Mouse (Mus musculus) testis, postnatal 10 days (tissue): ENCODE results near the gene Ube2r2.

Source experiments
- DNase-seq: peaks from one replicate; pipeline ENCODE4 v3.0.0; 2021; ENCODE audit warnings: low spot score

The Ube2r2 gene

GRCm38 (mm10) chr4:41118706-41119292 is 16.7 kb upstream of the Ube2r2 start:
- peak; percentile 83 for DNase-seq

DNA sequence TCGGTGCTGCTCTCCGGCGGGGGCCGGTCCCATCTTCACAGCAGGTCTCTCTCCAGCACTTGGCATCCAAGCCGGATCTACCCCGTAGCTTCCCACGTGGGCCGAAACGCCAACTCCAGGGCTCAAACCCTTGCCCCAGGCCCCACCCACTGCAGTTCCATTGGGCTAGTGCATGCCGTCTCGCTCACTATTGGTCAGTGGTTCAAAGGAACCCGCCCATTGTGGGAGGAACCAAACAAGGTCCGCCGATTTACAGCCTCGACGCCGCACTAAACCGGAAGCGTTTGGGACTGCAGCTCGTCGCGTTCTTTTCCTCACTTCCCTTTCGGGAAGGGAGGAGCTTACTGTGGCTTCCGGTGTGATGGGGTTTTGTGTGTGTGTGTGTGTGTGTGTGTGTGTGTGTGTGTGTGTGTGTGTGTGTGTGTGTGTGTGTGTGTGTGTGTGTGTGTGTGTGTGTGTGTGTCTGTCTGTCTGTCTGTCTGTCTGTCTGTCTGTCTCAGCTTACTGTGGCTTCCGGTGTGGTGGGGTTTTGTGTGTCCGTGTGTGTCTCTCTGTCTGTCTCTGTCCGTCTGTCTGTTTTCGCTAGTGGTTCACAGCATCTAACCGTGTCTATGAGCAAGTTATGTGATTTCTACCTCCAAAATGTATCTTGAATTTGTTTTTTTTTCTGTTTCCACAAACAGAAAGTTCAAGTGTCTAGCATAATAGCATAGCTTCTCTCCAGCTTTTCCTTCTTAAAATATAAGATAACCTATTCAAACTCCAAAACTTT is 11.2 kb upstream of the Ube2r2 start, which contains the start of gene Nol6:
Gene Nol6, minus strand, starts transcription at position 276 of the 772 bp plus-strand sequence.
- DNase-seq = peak; percentile 97

DNA sequence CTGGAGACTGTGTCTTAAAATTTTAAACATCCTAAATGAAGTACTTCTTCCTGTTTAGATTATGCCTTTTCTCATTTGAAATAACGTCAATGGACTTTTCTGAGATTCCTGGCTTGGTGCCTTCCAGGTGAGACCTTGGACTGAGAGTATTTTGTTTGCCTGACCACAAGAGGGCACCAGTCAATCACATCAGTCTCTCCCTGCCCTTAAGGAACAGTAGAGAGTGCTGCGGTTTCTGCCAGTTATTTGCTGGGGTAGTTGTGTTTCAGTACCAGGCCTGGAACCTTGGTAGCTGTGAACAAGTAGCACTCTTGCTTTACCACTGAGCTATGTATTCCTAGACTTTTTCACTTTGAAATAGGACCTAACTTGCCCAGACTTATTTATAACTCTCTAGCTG is 6.1 kb upstream of the Ube2r2 start:
- peak; percentile 63 for DNase-seq

GRCm38 (mm10) chr4:41129836-41130235 is 5.7 kb upstream of the Ube2r2 start:
- no peak for DNase-seq

DNA sequence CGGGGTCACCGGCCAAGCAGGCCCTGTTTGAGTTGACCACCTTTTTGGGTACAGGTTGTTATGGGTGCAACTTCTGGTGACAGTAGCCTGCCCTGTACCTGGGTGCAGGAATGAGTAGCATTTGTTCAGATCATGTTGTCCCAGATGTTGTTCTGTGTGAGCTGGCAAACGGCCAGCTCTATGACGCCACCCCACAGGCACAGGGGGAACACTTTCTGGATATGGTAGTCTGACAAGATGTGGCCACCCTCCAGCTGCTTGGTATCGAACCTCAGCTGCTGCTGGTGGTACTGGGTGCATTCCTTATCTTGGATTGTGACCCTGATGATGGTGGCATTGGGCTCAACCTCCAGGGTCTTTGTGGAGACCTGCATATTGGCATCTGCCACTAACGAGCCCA is 3.1 kb upstream of the Ube2r2 start:
- DNase-seq = no peak

- DNase-seq = no peak
Measured at GRCm38 (mm10) chr4:41133529-41134291, 1.8 kb upstream of the Ube2r2 start.

DNA sequence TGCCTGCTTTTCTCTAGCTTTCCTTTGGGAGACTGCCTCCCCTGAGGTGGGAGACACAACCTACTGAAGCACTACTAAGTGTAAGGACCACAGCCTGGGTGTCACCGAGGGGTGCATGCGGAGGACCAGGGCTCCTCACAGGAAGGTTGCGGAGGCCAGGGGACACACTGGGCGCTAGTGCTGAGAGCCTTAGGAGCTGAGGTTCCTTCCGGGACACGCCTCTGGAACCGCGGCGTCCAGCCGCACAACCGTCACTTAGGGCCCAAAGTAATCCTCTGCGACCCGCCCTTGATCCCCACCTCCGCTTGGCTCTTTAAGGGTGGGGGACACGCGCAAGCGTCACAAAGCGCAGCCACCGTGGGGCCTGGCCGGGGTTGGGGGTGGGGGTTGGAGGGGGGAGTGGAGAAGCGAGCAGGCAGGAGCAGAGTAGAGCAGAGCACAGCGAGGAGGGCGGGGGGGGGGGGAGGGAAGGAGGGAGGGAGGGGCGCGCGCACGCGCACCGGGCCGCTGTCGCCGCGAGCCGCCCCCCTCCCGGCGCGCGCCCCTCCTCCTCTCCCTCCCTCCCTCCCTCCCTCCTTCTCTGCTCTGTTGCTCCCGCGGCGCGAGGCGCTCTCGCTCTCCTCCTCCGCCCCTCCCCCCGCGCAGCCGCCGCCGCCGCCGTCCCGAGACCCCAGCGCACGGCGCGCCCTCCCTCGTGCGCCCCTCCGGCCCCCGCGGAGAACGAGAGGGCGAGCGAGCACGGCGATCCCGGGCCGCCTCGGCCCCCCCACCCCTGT is 420 bp upstream of the Ube2r2 start:
- DNase-seq = peak; percentile 91

DNA sequence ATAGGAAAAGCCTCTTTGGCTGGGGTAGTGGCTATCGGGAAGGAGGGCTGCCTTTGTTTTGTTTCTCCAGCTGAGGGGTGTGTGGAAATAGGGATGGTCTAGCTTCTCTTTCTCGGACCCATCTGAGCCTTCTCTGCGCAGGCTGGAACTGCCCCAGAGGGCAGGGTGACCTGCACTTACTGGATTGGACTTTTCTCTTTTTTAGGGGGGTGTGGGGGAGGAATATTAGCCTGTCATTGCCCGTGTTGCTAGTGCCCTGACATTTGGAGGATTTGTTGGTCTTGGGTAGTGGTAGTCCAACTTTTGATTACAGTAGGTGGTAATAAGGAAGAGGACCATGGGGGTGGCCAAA is 887 bp downstream of the Ube2r2 start:
- peak; percentile 53 for DNase-seq

DNA sequence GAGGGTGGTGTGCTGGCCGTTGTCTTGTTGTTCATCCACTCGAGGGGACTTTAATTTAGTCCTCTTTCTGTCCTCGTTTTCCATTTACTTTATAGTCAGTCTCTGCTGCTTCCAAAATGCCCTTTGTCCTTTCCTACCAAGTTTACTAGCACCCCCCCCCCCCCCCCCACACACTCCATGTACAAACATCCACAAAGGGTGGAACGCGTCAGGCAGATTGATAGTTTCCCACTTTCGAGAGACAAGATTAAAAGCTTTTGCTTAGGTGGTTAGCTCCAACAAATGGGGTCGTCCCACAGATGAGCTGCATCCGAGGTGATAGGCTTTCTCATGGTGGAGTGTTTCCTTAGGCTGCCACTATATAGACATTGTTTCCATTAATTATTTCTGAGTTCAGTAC is 1.3 kb downstream of the Ube2r2 start:
- no peak for DNase-seq

- no peak for DNase-seq
Measured at GRCm38 (mm10) chr4:41140174-41140875, 4.8 kb downstream of the Ube2r2 start.

DNA sequence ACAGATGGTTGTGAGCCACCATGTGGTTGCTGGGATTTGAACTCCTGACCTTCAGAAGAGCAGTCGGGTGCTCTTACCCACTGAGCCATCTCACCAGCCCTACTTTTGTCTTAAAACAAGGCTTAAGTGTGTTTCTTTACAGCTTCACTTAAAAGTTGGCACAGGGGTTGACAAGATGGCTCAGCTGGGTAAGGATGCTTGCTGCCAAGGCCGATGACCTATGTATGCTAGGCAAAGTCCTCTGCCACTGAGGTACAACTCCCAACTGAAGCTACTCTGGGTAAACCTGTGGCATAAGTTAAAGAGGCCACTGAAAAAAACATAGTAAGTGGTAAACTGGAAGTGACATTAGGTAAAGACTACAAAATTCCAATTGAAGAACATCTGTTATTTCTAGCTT is 7.1 kb downstream of the Ube2r2 start:
- no peak for DNase-seq

- no peak for DNase-seq
Measured at GRCm38 (mm10) chr4:41149891-41150290, 14.3 kb downstream of the Ube2r2 start.

DNA sequence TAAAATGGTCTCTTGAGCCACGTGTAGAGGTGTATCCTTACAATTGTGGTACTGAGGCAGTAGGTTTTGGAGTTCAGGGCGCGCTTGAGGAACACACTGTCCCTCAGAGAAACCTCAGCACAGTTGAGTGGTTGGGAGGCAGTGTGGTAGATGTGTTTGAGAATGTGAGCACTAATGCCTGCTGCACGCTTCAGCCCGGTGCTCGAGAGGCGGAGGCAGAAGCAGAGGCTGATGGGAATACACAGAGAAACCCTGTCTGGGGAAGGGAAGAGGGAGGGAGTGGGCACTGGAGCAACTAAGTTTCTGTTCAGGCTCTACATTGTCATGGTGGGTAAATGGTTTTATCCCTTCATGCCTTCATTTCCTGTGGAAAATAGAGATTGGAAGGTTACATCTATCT is 15.6 kb downstream of the Ube2r2 start:
- no peak for DNase-seq

DNA sequence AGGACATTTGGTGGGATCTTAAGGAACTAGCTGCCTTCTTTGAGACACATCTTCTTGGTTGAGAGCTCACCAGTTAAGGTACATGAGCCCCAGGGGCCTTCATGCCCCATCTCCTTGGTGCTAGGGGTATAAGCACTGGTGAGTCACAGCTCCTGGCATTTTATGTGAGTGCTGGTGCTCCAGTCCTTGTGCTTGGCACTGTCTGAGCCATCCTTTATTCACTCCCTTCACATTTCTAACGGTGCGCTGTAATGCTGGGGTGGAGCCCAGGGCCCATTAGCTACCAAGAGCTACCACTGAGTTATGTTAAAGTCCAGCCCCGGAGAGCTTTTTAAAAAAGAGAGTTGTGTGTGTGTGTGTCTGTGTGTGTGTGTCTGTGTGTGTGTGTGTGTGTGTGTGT is 17.6 kb downstream of the Ube2r2 start:
- DNase-seq = no peak

- no peak for DNase-seq
Measured at GRCm38 (mm10) chr4:41156961-41157360, 21.4 kb downstream of the Ube2r2 start.

DNA sequence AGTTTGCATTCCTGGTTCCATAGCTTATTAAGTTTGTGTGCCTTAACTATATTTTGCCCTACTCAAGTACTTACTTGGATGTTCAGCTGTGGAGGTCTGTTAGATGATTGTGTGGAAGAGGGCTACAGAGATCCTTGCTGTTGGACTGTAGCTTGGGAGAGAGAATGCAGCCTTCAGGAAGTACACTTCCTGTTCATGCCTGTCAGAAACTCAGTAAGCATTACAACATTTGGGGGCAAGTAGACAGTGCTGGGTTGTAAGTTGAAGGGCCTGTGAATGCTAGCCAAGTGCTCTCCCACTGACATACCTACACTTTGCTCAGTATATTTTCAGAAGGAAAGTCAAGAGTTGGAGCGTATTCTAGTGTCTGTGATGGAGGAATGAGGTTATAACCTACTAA is 22.7 kb downstream of the Ube2r2 start:
- no peak for DNase-seq

GRCm38 (mm10) chr4:41161232-41161631 is 25.7 kb downstream of the Ube2r2 start:
- no peak for DNase-seq

GRCm38 (mm10) chr4:41164974-41165373 is 29.4 kb downstream of the Ube2r2 start:
- DNase-seq = no peak

DNA sequence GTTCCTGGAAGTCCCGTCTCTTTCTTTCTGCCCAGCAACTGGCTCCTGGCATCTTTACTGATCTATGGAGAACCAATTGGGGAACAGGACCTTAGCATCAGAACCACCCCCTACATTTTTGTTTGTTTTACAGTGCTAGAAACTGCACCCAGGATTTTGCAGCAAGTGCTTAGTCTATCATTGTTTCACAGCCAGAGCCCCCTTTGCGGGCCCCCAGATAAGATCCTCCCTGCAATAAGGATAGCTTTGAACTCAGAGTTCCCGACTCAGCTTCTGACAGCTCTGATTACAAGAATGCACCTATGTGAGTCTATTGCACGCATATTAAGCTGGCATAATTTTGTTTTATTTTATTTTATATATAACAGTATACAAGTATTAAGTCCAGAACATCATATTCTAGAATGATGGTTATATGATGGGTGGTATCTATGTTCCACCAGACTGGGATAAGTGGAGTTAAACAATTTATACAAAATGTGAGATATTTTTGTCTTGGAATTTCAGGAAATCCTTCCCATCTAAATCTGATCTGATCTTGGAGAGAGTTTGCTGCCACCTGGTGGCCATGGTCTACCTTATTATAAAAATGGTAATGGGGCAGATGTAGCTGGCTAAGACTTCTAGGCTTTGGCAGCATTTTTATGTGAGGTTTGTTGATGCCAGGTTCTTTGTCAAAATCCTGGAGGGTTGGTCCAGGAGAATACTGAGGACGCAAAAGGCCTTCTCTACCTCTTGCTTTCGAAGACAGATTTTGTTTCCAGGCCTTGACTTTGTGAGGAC is 30.3 kb downstream of the Ube2r2 start:
- DNase-seq = peak; percentile 89

- DNase-seq = no peak
Measured at GRCm38 (mm10) chr4:41170970-41171369, 35.4 kb downstream of the Ube2r2 start.

DNA sequence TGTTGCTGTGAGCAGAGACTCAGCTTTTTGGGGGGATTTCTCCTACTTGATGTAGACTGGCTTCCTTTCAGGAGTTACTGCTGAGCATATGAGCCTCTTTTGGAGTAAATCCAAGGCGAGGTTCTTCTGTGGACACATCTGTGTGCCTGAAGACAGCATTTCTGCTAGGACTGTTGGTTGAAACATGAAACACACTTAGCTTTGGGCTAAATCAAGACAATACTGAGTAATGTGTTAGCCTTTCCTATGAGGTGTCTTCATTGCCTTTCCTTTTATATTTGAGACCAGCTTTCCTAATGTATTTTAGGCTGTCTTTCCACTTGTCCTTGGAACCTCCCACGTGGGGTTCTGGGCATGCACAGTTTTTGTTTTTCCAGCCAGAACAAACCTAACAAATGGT is 39.1 kb downstream of the Ube2r2 start:
- no peak for DNase-seq
